Mouse (Mus musculus) left cerebral cortex, postnatal 4 days (tissue): ENCODE data around the gene Tas1r2. TPM values are rescaled to one million over a fixed set of nuclear protein-coding genes. Genes with fewer than 3 reads are reported as not detected.

Experiments used
- DNase-seq: peaks from one replicate; pipeline ENCODE4 v3.0.0-alpha.2; 2022
- intact Hi-C: fragments of 180-260 bp; cut with DNase I; formaldehyde crosslinking; loops from one replicate; pipeline ENCODE4 v1.15.1; 2025
- microRNA-seq: library from miRNA; unstranded; fragments of <30 nt; microRNA quantifications from one replicate; pipeline ENCODE4 v1.2.0, GENCODE M21; 2022
- total RNA-seq, 2 experiments: library from RNA; stranded (reverse); gene quantifications; 2 replicates each; pipeline ENCODE4 v1.2.3; 2021

Tas1r2 gene
- total RNA-seq, 2 experiments from 2014 or later, result not detected

GRCm38 (mm10) chr4:139698602-139699001, 45.3 kb downstream of the Tas1r2 start:
- no peak for DNase-seq
- intact Hi-C loops, result no loop called here

GRCm38 (mm10) chr4:139702914-139703313, 49.6 kb downstream of the Tas1r2 start:
- intact Hi-C loops, result no loop called here
- no peak for DNase-seq

GRCm38 (mm10) chr4:139703468-139703867, 50.1 kb downstream of the Tas1r2 start:
- no peak for DNase-seq
- intact Hi-C loops, result no loop called here

GRCm38 (mm10) chr4:139705986-139706385, 52.6 kb downstream of the Tas1r2 start:
- intact Hi-C loops, result no loop called here

GRCm38 (mm10) chr4:139710467-139711334, 57.4 kb downstream of the Tas1r2 start:
- no peak for DNase-seq
- intact Hi-C loops, result no loop called here

More at GRCm38 (mm10) chr4:139705986-139706385, 52.6 kb downstream of the Tas1r2 start:
- DNase-seq, result no peak

- DNase-seq, result no peak
- intact Hi-C loops, result no loop called here
These were observed 62.0 kb downstream of the Tas1r2 start for GRCm38 (mm10) chr4:139715241-139715932.

GRCm38 (mm10) chr4:139716477-139717169, 63.3 kb downstream of the Tas1r2 start:
- no peak for DNase-seq
- intact Hi-C loops, result no loop called here

- intact Hi-C loops, result no loop called here
- no peak for DNase-seq
These were observed 65.6 kb downstream of the Tas1r2 start for GRCm38 (mm10) chr4:139718978-139719377.

Small RNA genes lying within 50 kb of the gene (microRNA-seq; reads per million reads assigned to microRNA genes)
- gene Mir7020, result 0.90 reads per million

Other genes starting within 250 kb of the Tas1r2 start
- 10 to 100 TPM; 24.2 to 26.3 TPM for gene Iffo2, start 123.0 kb upstream of the Tas1r2 start, total RNA-seq
- under 1 TPM in 1 of 2 experiments, not detected in 1; 0.12 TPM for gene Gm21969, start 50.4 kb upstream of the Tas1r2 start, total RNA-seq
- gene Aldh4a1, start 30.7 kb upstream of the Tas1r2 start, total RNA-seq, result 10 to 100 TPM; 23.6 to 25.0 TPM
- under 1 TPM in 1 of 2 experiments, not detected in 1; 0.06 TPM for gene Pax7, start 180.0 kb downstream of the Tas1r2 start, total RNA-seq